Mouse (Mus musculus): Measurements from ENCODE around the gene Il2rb.

DNA sequence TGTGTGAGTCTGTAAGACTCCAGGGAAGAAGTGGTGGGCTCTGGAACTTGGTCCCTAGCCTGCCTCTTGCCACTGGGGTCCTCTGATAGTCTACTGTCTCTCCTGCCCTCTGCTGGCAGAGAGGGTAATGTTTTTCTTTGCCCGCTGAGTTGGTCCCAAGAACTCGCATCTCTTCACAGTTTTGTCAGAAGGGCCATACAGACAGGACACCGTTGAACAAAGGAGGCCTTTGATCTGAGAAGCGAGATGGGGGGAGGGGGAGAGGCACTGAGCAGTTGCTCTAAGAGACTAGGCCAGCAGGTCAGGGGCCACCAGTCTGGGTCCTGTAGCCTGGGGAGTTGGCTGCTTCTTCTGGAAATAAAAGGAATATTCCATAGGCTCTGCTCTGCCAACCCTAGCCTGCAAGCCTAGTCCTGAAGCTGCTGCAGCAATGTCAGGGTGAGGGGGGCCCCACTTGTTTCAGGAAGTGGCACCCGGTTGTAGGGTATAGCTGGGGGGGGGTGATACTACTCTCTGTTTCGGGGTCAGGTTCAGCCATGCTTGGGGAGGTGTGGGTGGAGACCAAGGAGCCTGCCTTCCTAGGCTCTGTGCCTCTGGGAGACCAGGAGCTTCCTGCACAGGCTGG, 60.1 kb downstream of the Il2rb start:
- TF ChIP-seq CTCF (IDR thresholded peaks at IDR 0.05; ENCODE audit: extremely low read depth, insufficient read depth, insufficient read length, insufficient replicate concordance) (no peak), POLR2A (IDR thresholded peaks at IDR 0.05; ENCODE audit: low read depth, low read length) (no peak)
